ENCODE assay signal across 15 mouse cellular contexts in the genomic region with DNA sequence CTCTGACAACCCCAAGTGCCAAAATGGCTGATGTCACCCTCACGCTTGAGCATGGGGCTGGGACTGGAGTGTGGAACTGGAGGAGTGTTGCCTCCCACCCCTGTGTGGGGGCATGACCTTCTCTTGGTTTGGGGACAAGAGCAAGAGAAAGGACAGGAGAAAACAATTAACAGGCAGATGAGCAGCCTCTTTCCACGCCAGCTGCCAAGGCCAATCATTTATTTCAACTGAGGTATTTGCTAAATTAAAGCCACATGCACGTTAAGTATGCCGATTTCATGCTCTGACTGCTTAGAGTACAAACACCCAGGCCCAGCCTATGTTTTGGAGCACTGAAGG.
A peak's percentile ranks its signal among the peaks of the same experiment; 100 is the strongest.
DNase-seq lines count a peak whose midpoint lies in the region; ATAC-seq lines count a peak whose summit lies in the region.
"Had no signal": no experiment of that assay in that cellular context is flagged by ENCODE, and none has a peak within 500 bp of the region (broad histone marks: within the 10 kb centered on the region; RNA-seq: fewer than 3 reads in every experiment).

No protein-coding gene starts in this region.

- DNase-seq in midbrain, embryonic 11.5 days (ENCODE audit: low spot score, missing footprints): no peak
- DNase-seq in embryo, embryonic 11 days: peak; percentile 63
- peak; percentile 48 for DNase-seq in mesoderm, embryonic 11.5 days (ENCODE audit: low read depth, low spot score)
- no peak for DNase-seq in adrenal gland, postnatal 25 days
- DNase-seq: cerebellum, adult 9-11 months; kidney, adult 11 months; spleen, adult 18-20 months; thymus, adult 2 months had no signal

- H3K4me3 ChIP-seq in midbrain, embryonic 11.5 days (ENCODE audit: low read depth, low read length): no peak overlapping the region
- H3K4me3 ChIP-seq in midbrain, embryonic 16.5 days (ENCODE audit: low read depth, low read length): no peak overlapping the region
- no peak overlapping the region for H3K4me3 ChIP-seq in embryonic facial prominence, embryonic 15.5 days (replicated peaks)
- H3K4me3 ChIP-seq: erythroblast, embryonic 14.5 days; layer of hippocampus, adult 2 months; liver, embryonic 15.5 days had no signal

- WGBS in midbrain, embryonic 11.5 days: 38% methylated on average over 4 of the region's 4 CpGs
- WGBS in midbrain, embryonic 16.5 days: 34% methylated on average over 4 of the region's 4 CpGs
- WGBS in embryonic facial prominence, embryonic 15.5 days: 23% methylated on average over 4 of the region's 4 CpGs

- no peaks in the 10 kb centered on the region for H3K27me3 ChIP-seq in midbrain, embryonic 11.5 days (ENCODE audit: control insufficient read depth, insufficient read depth, low read length)
- no peaks in the 10 kb centered on the region; the same call in 1 of the 2 replicates for H3K27me3 ChIP-seq in midbrain, embryonic 16.5 days (ENCODE audit: control insufficient read depth, insufficient read depth, low read depth, low read length)
- no peaks in the 10 kb centered on the region for H3K27me3 ChIP-seq in embryonic facial prominence, embryonic 15.5 days
- H3K27me3 ChIP-seq: liver, embryonic 15.5 days had no signal

- no peak overlapping the region for H3K4me2 ChIP-seq in midbrain, embryonic 11.5 days
- no peak overlapping the region for H3K4me2 ChIP-seq in midbrain, embryonic 16.5 days (ENCODE audit: low read length)
- 0 out of 2 replicates have a peak overlapping the region, but pooled peaks have one; percentile 4 for H3K4me2 ChIP-seq in embryonic facial prominence, embryonic 15.5 days (replicated peaks)
- H3K4me2 ChIP-seq: liver, embryonic 15.5 days had no signal

- ATAC-seq in midbrain, embryonic 11.5 days (ENCODE audit: low FRiP score): peak; percentile 68
- no peak for ATAC-seq in midbrain, embryonic 16.5 days
- ATAC-seq in embryonic facial prominence, embryonic 15.5 days (ENCODE audit: insufficient number of reproducible peaks, low FRiP score, low TSS enrichment, low read depth): peak; percentile 78
- no peak for ATAC-seq in megakaryocyte-erythroid progenitor cell, adult 5-6 weeks (replicated peaks; ENCODE audit: low FRiP score, low TSS enrichment, poor library complexity, severe bottlenecking)

- H3K4me1 ChIP-seq in midbrain, embryonic 11.5 days (ENCODE audit: control insufficient read depth, insufficient read depth, low read length): peaks cover 11% of the 10 kb centered on the region
- H3K4me1 ChIP-seq in midbrain, embryonic 16.5 days (ENCODE audit: control insufficient read depth, insufficient read depth, low read length): peaks cover 8% of the 10 kb centered on the region
- H3K4me1 ChIP-seq in embryonic facial prominence, embryonic 15.5 days: peaks cover 35% of the 10 kb centered on the region
- H3K4me1 ChIP-seq: liver, embryonic 15.5 days had no signal

- no peaks in the 10 kb centered on the region for H3K9me3 ChIP-seq in midbrain, embryonic 11.5 days (ENCODE audit: control insufficient read depth, low read length)
- H3K9me3 ChIP-seq in midbrain, embryonic 16.5 days (replicated peaks; ENCODE audit: control insufficient read depth, low read length, poor library complexity, severe bottlenecking): no peaks in the 10 kb centered on the region
- no peaks in the 10 kb centered on the region for H3K9me3 ChIP-seq in embryonic facial prominence, embryonic 15.5 days (replicated peaks)
- H3K9me3 ChIP-seq: liver, embryonic 15.5 days had no signal

- no peak overlapping the region for H3K9ac ChIP-seq in midbrain, embryonic 11.5 days (ENCODE audit: low read length)
- H3K9ac ChIP-seq in midbrain, embryonic 16.5 days (ENCODE audit: low read depth, low read length): no peak overlapping the region
- H3K9ac ChIP-seq in embryonic facial prominence, embryonic 15.5 days: no peak overlapping the region
- H3K9ac ChIP-seq: liver, embryonic 15.5 days had no signal

- H3K36me3 ChIP-seq in midbrain, embryonic 11.5 days (ENCODE audit: control insufficient read depth, insufficient read depth, low read length): no peaks in the 10 kb centered on the region
- no peaks in the 10 kb centered on the region for H3K36me3 ChIP-seq in midbrain, embryonic 16.5 days (ENCODE audit: control insufficient read depth, insufficient read depth, low read length)
- no peaks in the 10 kb centered on the region for H3K36me3 ChIP-seq in embryonic facial prominence, embryonic 15.5 days
- H3K36me3 ChIP-seq: liver, embryonic 15.5 days had no signal

- H3K27ac ChIP-seq in midbrain, embryonic 11.5 days (ENCODE audit: low read depth, low read length): no peak overlapping the region
- no peak overlapping the region for H3K27ac ChIP-seq in midbrain, embryonic 16.5 days (ENCODE audit: low read length)
- H3K27ac ChIP-seq in embryonic facial prominence, embryonic 15.5 days (replicated peaks): peak overlapping the region; percentile 36; the same call in 1 of the 2 replicates
- H3K27ac ChIP-seq: layer of hippocampus, adult 2 months; liver, embryonic 15.5 days; macrophage had no signal

Comparison
In these comparisons a context has a peak if more than half of its experiments do, and no peak if none do; other contexts are left out.
1. ATAC-seq: peak in midbrain, embryonic 11.5 days (single experiment) and embryonic facial prominence, embryonic 15.5 days (single experiment); none in midbrain, embryonic 16.5 days (single experiment) and megakaryocyte-erythroid progenitor cell, adult 5-6 weeks (single experiment).
2. DNase-seq: peak in embryo, embryonic 11 days (single experiment) and mesoderm, embryonic 11.5 days (single experiment); none in midbrain, embryonic 11.5 days (single experiment) and adrenal gland, postnatal 25 days (single experiment).